Comparison of ENCODE assay signal across 7 mouse cellular contexts in the genomic region with DNA sequence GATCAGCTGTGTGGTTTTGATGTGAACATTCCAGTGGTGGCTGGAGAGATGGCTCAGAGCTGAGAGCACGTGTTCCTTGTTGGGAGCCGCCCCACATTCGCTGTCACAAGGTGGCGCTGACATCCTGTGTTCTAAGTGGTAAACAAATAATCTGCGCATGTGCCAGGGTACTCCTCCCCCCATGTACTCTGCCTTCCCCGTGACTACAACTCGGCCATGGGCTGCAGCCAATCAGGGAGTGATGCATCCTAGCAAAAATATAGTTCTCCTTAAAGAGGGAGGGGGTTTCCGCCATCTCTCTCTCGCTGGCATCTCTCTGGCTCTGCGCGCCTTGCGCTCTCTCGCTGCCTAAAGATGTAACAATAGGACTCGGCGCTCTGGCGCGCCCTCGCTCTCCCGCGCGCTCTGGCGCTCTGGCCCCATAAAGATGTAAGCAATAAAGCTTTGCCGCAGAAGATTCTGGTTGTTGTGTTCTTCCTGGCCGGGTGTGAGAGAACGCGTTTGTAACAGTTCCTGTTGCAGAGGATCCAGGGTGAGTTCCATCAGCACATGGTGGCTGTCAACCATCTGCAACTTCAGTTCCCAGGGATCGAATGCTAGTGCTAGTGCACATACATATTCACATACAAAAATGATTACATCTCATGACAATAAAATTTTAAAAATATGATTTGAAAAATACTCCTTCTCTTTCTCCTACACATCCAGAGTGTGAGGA. TPM values are rescaled to one million over a fixed set of nuclear protein-coding genes. Genes with fewer than 3 reads are reported as not detected.
DNase-seq lines count a peak whose midpoint lies in the region; ATAC-seq and TF ChIP-seq lines count a peak whose summit lies in the region.
"Not testable (repeated sequence)": the region's sequence is repeated elsewhere in the genome, so short reads cannot be mapped to it uniquely, and the experiment has no call there.

No protein-coding gene starts in this region.

- H3K36me3 ChIP-seq in limb, embryonic 10.5 days; midbrain, embryonic 12.5 days; small intestine, adult 2 months (ENCODE audit: control insufficient read depth, insufficient read depth, low read length): not testable (repeated sequence)

- not testable (repeated sequence) for H3K9me3 ChIP-seq in limb, embryonic 10.5 days (replicated peaks); midbrain, embryonic 12.5 days

- not testable (repeated sequence) for H3K4me1 ChIP-seq in bone marrow, adult 2 months (ENCODE audit: control insufficient read depth, insufficient read depth, low read length)
- peaks cover 29% of the 10 kb centered on the region for H3K4me1 ChIP-seq in limb, embryonic 10.5 days
- H3K4me1 ChIP-seq in midbrain, embryonic 12.5 days, result peaks cover 15% of the 10 kb centered on the region
- peaks cover 26% of the 10 kb centered on the region for H3K4me1 ChIP-seq in small intestine, adult 2 months (ENCODE audit: control insufficient read depth, insufficient read depth, insufficient read length, low read length)

- peak; percentile 93 for DNase-seq in heart, adult 9 months (ENCODE audit: low spot score in 2 of 2)
- peak; percentile 93 to 94 for DNase-seq in kidney, adult 8-10 months
- peak; percentile 92 for DNase-seq in limb, embryonic 10.5 days (ENCODE audit: low spot score)

- TF ChIP-seq CTCF in bone marrow, adult 2 months (IDR thresholded peaks at IDR 0.05; ENCODE audit: control insufficient read depth, insufficient read depth, low read length), result peak; percentile 53
- 0 out of 2 replicates have a peak, but pooled peaks have one; percentile 28 for TF ChIP-seq CTCF in small intestine, adult 2 months (IDR thresholded peaks at IDR 0.05; ENCODE audit: extremely low read depth, insufficient read length, insufficient replicate concordance, low read depth, low read length)

- WGBS in bone marrow, adult 2 months, result 1% methylated on average over 27 of the region's 27 CpGs
- 1% methylated on average over 27 of the region's 27 CpGs for WGBS in limb, embryonic 10.5 days
- under 1% methylated on average over 27 of the region's 27 CpGs for WGBS in midbrain, embryonic 12.5 days
- WGBS in small intestine, adult 2 months, result under 1% methylated on average over 27 of the region's 27 CpGs

- peak; percentile 84 for ATAC-seq in erythroblast, adult 5-6 weeks (replicated peaks; ENCODE audit: low FRiP score, poor library complexity, severe bottlenecking)
- ATAC-seq in midbrain, embryonic 12.5 days (ENCODE audit: low FRiP score, low read depth), result peak; percentile 95

- peak; percentile 45; the same call in 1 of the 2 replicates for TF ChIP-seq POLR2A in bone marrow, adult 2 months (IDR thresholded peaks at IDR 0.05; ENCODE audit: borderline replicate concordance, control insufficient read depth, low read depth, low read length)
- TF ChIP-seq POLR2A in small intestine, adult 2 months (IDR thresholded peaks at IDR 0.05; ENCODE audit: low read depth, low read length), result not testable (repeated sequence)

- H3K27ac ChIP-seq in bone marrow, adult 2 months (ENCODE audit: control insufficient read depth, insufficient read depth, low read depth, low read length, poor library complexity), result peak overlapping the region; percentile 87
- H3K27ac ChIP-seq in limb, embryonic 10.5 days, result peak overlapping the region; percentile 91
- H3K27ac ChIP-seq in midbrain, embryonic 12.5 days (replicated peaks), result peak overlapping the region; percentile 92
- H3K27ac ChIP-seq in small intestine, adult 2 months (ENCODE audit: insufficient read depth, low read depth, low read length), result peak overlapping the region; percentile 67

- peak overlapping the region; percentile 74 for H3K4me2 ChIP-seq in midbrain, embryonic 12.5 days (replicated peaks)

- peak overlapping the region; percentile 62 for H3K9ac ChIP-seq in midbrain, embryonic 12.5 days (replicated peaks)

- H3K27me3 ChIP-seq in limb, embryonic 10.5 days (ENCODE audit: low read depth, poor library complexity, severe bottlenecking), result peaks cover 44% of the 10 kb centered on the region
- H3K27me3 ChIP-seq in midbrain, embryonic 12.5 days, result peaks cover 42% of the 10 kb centered on the region
- H3K27me3 ChIP-seq in small intestine, adult 2 months (ENCODE audit: control insufficient read depth, insufficient read depth, low read length), result not testable (repeated sequence)

- H3K4me3 ChIP-seq in bone marrow, adult 2 months (replicated peaks; ENCODE audit: control insufficient read depth, low read depth, low read length), result peak overlapping the region; percentile 68
- peak overlapping the region; percentile 62 for H3K4me3 ChIP-seq in limb, embryonic 10.5 days
- H3K4me3 ChIP-seq in midbrain, embryonic 12.5 days, result peak overlapping the region; percentile 54
- H3K4me3 ChIP-seq in small intestine, adult 2 months (ENCODE audit: low read depth, low read length), result peak overlapping the region; percentile 65

RNA-seq across cellular contexts. Expression of gene H2-K1, which starts 18.8 kb away (rescaled TPM):
- 698 and 1,240 TPM in 2 replicates for polyA plus RNA-seq in bone marrow, adult 2 months (2011; ENCODE audit: insufficient read depth, insufficient read length, low replicate concordance, missing spikeins)
- total RNA-seq in erythroblast, adult 5-6 weeks (2015; ENCODE audit: low replicate concordance), result 177 and 273 TPM in 2 replicates
- 97.6 and 121 TPM in 2 replicates for total RNA-seq in erythroblast, adult 5-6 weeks (2017; ENCODE audit: low replicate concordance)
- polyA plus RNA-seq in limb, embryonic 10.5 days (2016; fragmentation: Nextera tagmentation; extraction: Ambion mirVana), result 2.9 and 4.7 TPM in 2 replicates
- polyA plus RNA-seq in midbrain, embryonic 12.5 days (2016; fragmentation: Nextera tagmentation; extraction: Ambion mirVana), result 26.8 and 28.4 TPM in 2 replicates
- polyA plus RNA-seq in small intestine, adult 2 months (2012; rRNA removed), result 2,533 and 6,705 TPM in 2 replicates

RNA-seq across cellular contexts. Expression of gene Rps18, which starts 25.6 kb away (rescaled TPM):
- 1,108 and 1,335 TPM in 2 replicates for polyA plus RNA-seq in bone marrow, adult 2 months (2011; ENCODE audit: insufficient read depth, insufficient read length, low replicate concordance, missing spikeins)
- 758 and 917 TPM in 2 replicates for total RNA-seq in erythroblast, adult 5-6 weeks (2015; ENCODE audit: low replicate concordance)
- total RNA-seq in erythroblast, adult 5-6 weeks (2017; ENCODE audit: low replicate concordance), result 207 and 301 TPM in 2 replicates
- polyA plus RNA-seq in limb, embryonic 10.5 days (2016; fragmentation: Nextera tagmentation; extraction: Ambion mirVana), result 1,605 and 1,760 TPM in 2 replicates
- 891 and 909 TPM in 2 replicates for polyA plus RNA-seq in midbrain, embryonic 12.5 days (2016; fragmentation: Nextera tagmentation; extraction: Ambion mirVana)
- polyA plus RNA-seq in small intestine, adult 2 months (2012; rRNA removed), result 509 and 766 TPM in 2 replicates

RNA-seq across cellular contexts. Expression of gene Vps52, which starts 25.7 kb away (rescaled TPM):
- 13.7 and 23.1 TPM in 2 replicates for polyA plus RNA-seq in bone marrow, adult 2 months (2011; ENCODE audit: insufficient read depth, insufficient read length, low replicate concordance, missing spikeins)
- 8.2 and 11.3 TPM in 2 replicates for total RNA-seq in erythroblast, adult 5-6 weeks (2015; ENCODE audit: low replicate concordance)
- total RNA-seq in erythroblast, adult 5-6 weeks (2017; ENCODE audit: low replicate concordance), result 13.0 and 17.0 TPM in 2 replicates
- 49.8 and 50.3 TPM in 2 replicates for polyA plus RNA-seq in limb, embryonic 10.5 days (2016; fragmentation: Nextera tagmentation; extraction: Ambion mirVana)
- 67.0 and 70.9 TPM in 2 replicates for polyA plus RNA-seq in midbrain, embryonic 12.5 days (2016; fragmentation: Nextera tagmentation; extraction: Ambion mirVana)
- 28.4 and 52.3 TPM in 2 replicates for polyA plus RNA-seq in small intestine, adult 2 months (2012; rRNA removed)

RNA-seq across cellular contexts. Expression of gene B3galt4, which starts 30.1 kb away (rescaled TPM):
- polyA plus RNA-seq in bone marrow, adult 2 months (2011; ENCODE audit: insufficient read depth, insufficient read length, low replicate concordance, missing spikeins), result 1.9 and 4.1 TPM in 2 replicates
- total RNA-seq in erythroblast, adult 5-6 weeks (2015; ENCODE audit: low replicate concordance), result not detected in 2 replicates
- 0.70 and 0.94 TPM in 2 replicates for total RNA-seq in erythroblast, adult 5-6 weeks (2017; ENCODE audit: low replicate concordance)
- polyA plus RNA-seq in limb, embryonic 10.5 days (2016; fragmentation: Nextera tagmentation; extraction: Ambion mirVana), result 2.9 and 3.9 TPM in 2 replicates
- 8.1 and 8.7 TPM in 2 replicates for polyA plus RNA-seq in midbrain, embryonic 12.5 days (2016; fragmentation: Nextera tagmentation; extraction: Ambion mirVana)
- polyA plus RNA-seq in small intestine, adult 2 months (2012; rRNA removed), result 14.8 and 24.6 TPM in 2 replicates

RNA-seq across cellular contexts. Expression of gene Wdr46, which starts 40.9 kb away (rescaled TPM):
- polyA plus RNA-seq in bone marrow, adult 2 months (2011; ENCODE audit: insufficient read depth, insufficient read length, low replicate concordance, missing spikeins), result 20.4 and 21.4 TPM in 2 replicates
- total RNA-seq in erythroblast, adult 5-6 weeks (2015; ENCODE audit: low replicate concordance), result 4.0 and 15.9 TPM in 2 replicates
- 7.5 and 8.5 TPM in 2 replicates for total RNA-seq in erythroblast, adult 5-6 weeks (2017; ENCODE audit: low replicate concordance)
- 61.7 and 78.2 TPM in 2 replicates for polyA plus RNA-seq in limb, embryonic 10.5 days (2016; fragmentation: Nextera tagmentation; extraction: Ambion mirVana)
- 37.5 and 37.7 TPM in 2 replicates for polyA plus RNA-seq in midbrain, embryonic 12.5 days (2016; fragmentation: Nextera tagmentation; extraction: Ambion mirVana)
- 10.0 and 12.4 TPM in 2 replicates for polyA plus RNA-seq in small intestine, adult 2 months (2012; rRNA removed)

Comparison
In these comparisons a context has a peak if more than half of its experiments do, and no peak if none do; other contexts are left out.
1. Peak in every context shown above with its lines: DNase-seq, ATAC-seq, H3K4me3 ChIP-seq and H3K27ac ChIP-seq.
2. RNA of gene H2-K1, which starts 18.8 kb away (polyA plus RNA-seq): 2,533 to 6,705 TPM in small intestine, adult 2 months and 698 to 1,240 TPM in bone marrow, adult 2 months; 26.8 to 28.4 TPM in midbrain, embryonic 12.5 days and 2.9 to 4.7 TPM in limb, embryonic 10.5 days; every median in the first group is over 10 times any median in the second.